Mouse (Mus musculus) hindbrain, embryonic 13.5 days (tissue): ENCODE measurements around the gene Bptf. TPM values are rescaled to one million over a fixed set of nuclear protein-coding genes. Genes with fewer than 3 reads are reported as not detected.
"Not testable (repeated sequence)": the region's sequence is repeated elsewhere in the genome, so short reads cannot be mapped to it uniquely, and the experiment has no call there.

Experiments used
- ATAC-seq: fragments of 200-750 bp; cut with Nextera tagmentation; 2 replicates; pipeline ENCODE4 v1.8.0; 2017; ENCODE audit warnings: moderate TSS enrichment; ENCODE audit not compliant: low FRiP score
- H3K27ac ChIP-seq: fragments of 300-500 bp; sonication (generic); 2 replicates; pipeline ENCODE4 v1.5.1; 2015; ENCODE audit warnings: inconsistent platforms, mild to moderate bottlenecking, moderate library complexity
- H3K27me3 ChIP-seq: fragments of 300-500 bp; sonication (generic); 2 replicates; pipeline ENCODE4 v1.6.1; 2015; ENCODE audit warnings: mild to moderate bottlenecking, inconsistent platforms
- H3K36me3 ChIP-seq: fragments of 300-500 bp; sonication (generic); 2 replicates; pipeline ENCODE4 v1.6.1; 2015; ENCODE audit warnings: mild to moderate bottlenecking, inconsistent platforms
- H3K4me1 ChIP-seq: fragments of 300-500 bp; sonication (generic); replicated peaks from 2 replicates; pipeline ENCODE4 v1.6.1; 2015; ENCODE audit warnings: inconsistent platforms
- H3K4me2 ChIP-seq: fragments of 300-500 bp; sonication (generic); 2 replicates; pipeline ENCODE4 v1.6.1; 2015; ENCODE audit warnings: inconsistent platforms, mild to moderate bottlenecking, moderate library complexity
- H3K4me3 ChIP-seq: fragments of 300-500 bp; sonication (generic); 2 replicates; pipeline ENCODE4 v1.5.1; 2015; ENCODE audit warnings: mild to moderate bottlenecking, inconsistent platforms
- H3K9ac ChIP-seq: fragments of 300-500 bp; sonication (generic); 2 replicates; pipeline ENCODE4 v1.6.1; 2015; ENCODE audit warnings: mild to moderate bottlenecking, inconsistent platforms
- H3K9me3 ChIP-seq: fragments of 300-500 bp; sonication (generic); 2 replicates; pipeline ENCODE4 v1.6.1; 2016; ENCODE audit warnings: inconsistent platforms
- WGBS: fragments of 180-500 bp; shearing (Covaris S2); methylation state at CpG from one replicate; pipeline ENCODE4 v1.1.7; 2015; 5-methylcytosine and 5-hydroxymethylcytosine counted together
- polyA plus RNA-seq: library from polyadenylated mRNA; unstranded; fragments of >200 nt; fragmentation: Nextera tagmentation; extraction: Ambion mirVana; gene quantifications from 2 replicates; pipeline ENCODE4 v1.2.1, GENCODE M21; 2015

Gene Bptf
- polyA plus RNA-seq, 1 experiment from 2014 or later, result 34.0 TPM

GRCm38 (mm10) chr11:107092637-107093036, 39.3 kb downstream of the Bptf start:
- WGBS, result 91% methylated on average over 7 of the region's 7 CpGs
- H3K36me3 ChIP-seq, result peaks cover 50% of the 10 kb centered on the region
- H3K27ac ChIP-seq, result no peak overlapping the region
- ATAC-seq, result no peak
- no peaks in the 10 kb centered on the region for H3K27me3 ChIP-seq
- H3K4me2 ChIP-seq, result no peak overlapping the region
- H3K4me3 ChIP-seq, result no peak overlapping the region
- H3K9ac ChIP-seq, result no peak overlapping the region
- no peaks in the 10 kb centered on the region for H3K4me1 ChIP-seq
- H3K9me3 ChIP-seq, result no peaks in the 10 kb centered on the region

- Histone ChIP-seq H3K9ac (no peak overlapping the region), H3K4me1 (no peaks in the 10 kb centered on the region; the same call in 1 of the 2 replicates), H3K4me2 (no peak overlapping the region), H3K36me3 (peaks cover 46% of the 10 kb centered on the region), H3K4me3 (no peak overlapping the region), H3K27ac (no peak overlapping the region), H3K27me3 (no peaks in the 10 kb centered on the region), H3K9me3 (no peaks in the 10 kb centered on the region)
- WGBS, result 89% methylated on average over 5 of the region's 5 CpGs
- no peak for ATAC-seq
Observed at GRCm38 (mm10) chr11:107085866-107086265, 46.1 kb downstream of the Bptf start.

- Histone ChIP-seq H3K9ac (no peak overlapping the region), H3K4me1 (no peaks in the 10 kb centered on the region; the same call in 1 of the 2 replicates), H3K4me3 (no peak overlapping the region), H3K4me2 (no peak overlapping the region), H3K27me3 (no peaks in the 10 kb centered on the region), H3K36me3 (peaks cover 56% of the 10 kb centered on the region), H3K9me3 (no peaks in the 10 kb centered on the region), H3K27ac (no peak overlapping the region)
- 88% methylated on average over 5 of the region's 5 CpGs for WGBS
- no peak for ATAC-seq
Observed at GRCm38 (mm10) chr11:107083480-107083879, 48.4 kb downstream of the Bptf start.

- 90% methylated on average over 11 of the region's 11 CpGs for WGBS
Observed at GRCm38 (mm10) chr11:107065216-107065785, 66.6 kb downstream of the Bptf start.

GRCm38 (mm10) chr11:107064590-107064989, 67.3 kb downstream of the Bptf start:
- WGBS, result 97% methylated on average over 1 of the region's 1 CpGs
- Histone ChIP-seq H3K27ac (no peak overlapping the region), H3K9me3 (no peaks in the 10 kb centered on the region), H3K4me1 (no peaks in the 10 kb centered on the region), H3K9ac (no peak overlapping the region), H3K4me2 (no peak overlapping the region), H3K27me3 (no peaks in the 10 kb centered on the region), H3K36me3 (peaks cover 84% of the 10 kb centered on the region), H3K4me3 (no peak overlapping the region)
- no peak for ATAC-seq

More at GRCm38 (mm10) chr11:107065216-107065785, 66.6 kb downstream of the Bptf start:
- no peaks in the 10 kb centered on the region for H3K4me1 ChIP-seq
- no peaks in the 10 kb centered on the region for H3K27me3 ChIP-seq
- no peaks in the 10 kb centered on the region for H3K9me3 ChIP-seq
- H3K9ac ChIP-seq, result no peak overlapping the region
- H3K4me3 ChIP-seq, result no peak overlapping the region
- H3K4me2 ChIP-seq, result no peak overlapping the region
- peaks cover 85% of the 10 kb centered on the region for H3K36me3 ChIP-seq
- ATAC-seq, result no peak
- H3K27ac ChIP-seq, result no peak overlapping the region

GRCm38 (mm10) chr11:107063067-107063466, 68.9 kb downstream of the Bptf start:
- H3K27ac ChIP-seq, result no peak overlapping the region
- ATAC-seq, result no peak
- H3K27me3 ChIP-seq, result no peaks in the 10 kb centered on the region
- no peaks in the 10 kb centered on the region for H3K4me1 ChIP-seq
- H3K9ac ChIP-seq, result no peak overlapping the region
- H3K4me2 ChIP-seq, result no peak overlapping the region
- H3K4me3 ChIP-seq, result no peak overlapping the region
- H3K9me3 ChIP-seq, result no peaks in the 10 kb centered on the region
- 88% methylated on average over 3 of the region's 3 CpGs for whole genome bisulfite sequencing
- H3K36me3 ChIP-seq, result peaks cover 93% of the 10 kb centered on the region

GRCm38 (mm10) chr11:107060941-107061340, 71.0 kb downstream of the Bptf start:
- no peaks in the 10 kb centered on the region for H3K27me3 ChIP-seq
- no peak overlapping the region for H3K4me3 ChIP-seq
- no peak overlapping the region for H3K4me2 ChIP-seq
- H3K9ac ChIP-seq, result no peak overlapping the region
- 100% methylated on average over 1 of the region's 1 CpGs for WGBS
- H3K9me3 ChIP-seq, result no peaks in the 10 kb centered on the region
- no peak overlapping the region for H3K27ac ChIP-seq
- ATAC-seq, result no peak
- H3K4me1 ChIP-seq, result no peaks in the 10 kb centered on the region
- peaks cover 93% of the 10 kb centered on the region for H3K36me3 ChIP-seq

GRCm38 (mm10) chr11:107059634-107060033, 72.3 kb downstream of the Bptf start:
- H3K27me3 ChIP-seq, H3K4me3 ChIP-seq, H3K9ac ChIP-seq, H3K9me3 ChIP-seq, ATAC-seq, H3K4me1 ChIP-seq, H3K4me2 ChIP-seq, H3K27ac ChIP-seq: not testable (repeated sequence)
- H3K36me3 ChIP-seq, result peaks cover 93% of the 10 kb centered on the region
- WGBS, result 95% methylated on average over 3 of the region's 3 CpGs

GRCm38 (mm10) chr11:107057391-107057790, 74.5 kb downstream of the Bptf start:
- WGBS, result 93% methylated on average over 6 of the region's 6 CpGs

GRCm38 (mm10) chr11:107054870-107055269, 77.1 kb downstream of the Bptf start:
- Histone ChIP-seq H3K4me1 (no peaks in the 10 kb centered on the region), H3K36me3 (peaks cover 87% of the 10 kb centered on the region), H3K27me3 (no peaks in the 10 kb centered on the region), H3K9me3 (no peaks in the 10 kb centered on the region), H3K4me3 (no peak overlapping the region), H3K27ac (no peak overlapping the region), H3K9ac (no peak overlapping the region), H3K4me2 (no peak overlapping the region)
- no peak for ATAC-seq
- WGBS, result 93% methylated on average over 6 of the region's 6 CpGs

More at GRCm38 (mm10) chr11:107057391-107057790, 74.5 kb downstream of the Bptf start:
- Histone ChIP-seq H3K9ac (no peak overlapping the region), H3K4me2 (no peak overlapping the region), H3K4me3 (no peak overlapping the region), H3K4me1 (no peaks in the 10 kb centered on the region), H3K9me3 (no peaks in the 10 kb centered on the region), H3K27ac (no peak overlapping the region), H3K27me3 (no peaks in the 10 kb centered on the region), H3K36me3 (peaks cover 96% of the 10 kb centered on the region)
- no peak for ATAC-seq

GRCm38 (mm10) chr11:107046766-107047620, 84.9 kb downstream of the Bptf start:
- Histone ChIP-seq H3K4me3 (no peak overlapping the region), H3K9ac (no peak overlapping the region), H3K27me3 (no peaks in the 10 kb centered on the region), H3K36me3 (peaks cover 52% of the 10 kb centered on the region), H3K27ac (no peak overlapping the region), H3K4me1 (no peaks in the 10 kb centered on the region), H3K9me3 (no peaks in the 10 kb centered on the region), H3K4me2 (no peak overlapping the region)
- no peak for ATAC-seq
- 92% methylated on average over 15 of the region's 15 CpGs for WGBS

- no peak overlapping the region for H3K4me3 ChIP-seq
- H3K4me2 ChIP-seq, result no peak overlapping the region
- H3K27ac ChIP-seq, result no peak overlapping the region
- no peaks in the 10 kb centered on the region for H3K4me1 ChIP-seq
- 92% methylated on average over 4 of the region's 4 CpGs for WGBS
- no peak overlapping the region for H3K9ac ChIP-seq
- no peaks in the 10 kb centered on the region for H3K9me3 ChIP-seq
- no peaks in the 10 kb centered on the region for H3K27me3 ChIP-seq
- no peak for ATAC-seq
- peaks cover 55% of the 10 kb centered on the region for H3K36me3 ChIP-seq
Observed at GRCm38 (mm10) chr11:107045546-107045945, 86.4 kb downstream of the Bptf start.

GRCm38 (mm10) chr11:107044321-107044720, 87.6 kb downstream of the Bptf start:
- Histone ChIP-seq H3K36me3 (peaks cover 66% of the 10 kb centered on the region), H3K27ac (no peak overlapping the region)

More at GRCm38 (mm10) chr11:107044321-107044720, 87.6 kb downstream of the Bptf start:
- ATAC-seq, result no peak
- no peaks in the 10 kb centered on the region for H3K27me3 ChIP-seq
- no peak overlapping the region for H3K4me3 ChIP-seq
- H3K4me2 ChIP-seq, result no peak overlapping the region
- H3K4me1 ChIP-seq, result no peaks in the 10 kb centered on the region
- WGBS, result 57% methylated on average over 5 of the region's 5 CpGs
- H3K9ac ChIP-seq, result no peak overlapping the region
- no peaks in the 10 kb centered on the region for H3K9me3 ChIP-seq
